Mouse (Mus musculus) lung, postnatal 0 days (tissue): ENCODE data around the gene Aebp1.

Experiments
- CTCF ChIP-seq: IDR thresholded peaks from 2 replicates; pipeline ENCODE4 v1.5.1; 2016; ENCODE audit warnings: antibody characterized with exemption, mild to moderate bottlenecking
- EP300 ChIP-seq: IDR thresholded peaks from 2 replicates; pipeline ENCODE4 v1.6.1; 2016; ENCODE audit warnings: antibody characterized with exemption, mild to moderate bottlenecking, control low read depth

DNA sequence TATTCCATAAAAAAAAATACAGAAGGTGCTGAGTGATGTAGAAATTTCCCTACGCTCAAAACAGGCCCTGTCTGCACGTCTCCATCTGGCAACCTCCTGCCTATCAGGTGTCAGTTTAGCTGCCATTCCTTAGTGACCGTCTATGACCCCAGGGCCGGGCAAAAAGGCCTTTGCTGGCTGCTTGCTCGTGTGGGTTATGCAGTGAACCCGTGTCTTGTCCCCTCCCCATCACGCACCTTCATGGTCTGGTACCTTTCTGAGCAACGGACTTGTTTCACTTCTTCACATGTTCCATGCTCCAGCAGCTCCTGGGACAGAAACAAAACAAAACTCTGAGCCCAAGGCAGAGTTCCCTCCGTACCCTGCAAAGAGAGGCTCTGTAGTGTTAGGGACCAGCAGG, 27.2 kb upstream of the Aebp1 start:
- TF ChIP-seq CTCF = no peak
- TF ChIP-seq EP300 = no peak
